ENCODE assay signal across 18 mouse cellular contexts in genomic region chr5:118706009-118706408, GRCm38 (mm10).
DNase-seq lines count a peak whose midpoint lies in the region; ATAC-seq and TF ChIP-seq lines count a peak whose summit lies in the region.
"Had no signal": no experiment of that assay in that cellular context is flagged by ENCODE, and none has a peak within 500 bp of the region (broad histone marks: within the 10 kb centered on the region; RNA-seq: fewer than 3 reads in every experiment).

No protein-coding gene starts in this region.

- 57% methylated on average over 6 of the region's 6 CpGs for WGBS in lung, embryonic 14.5 days
- 72% methylated on average over 6 of the region's 6 CpGs for WGBS in lung, postnatal 0 days
- 17% methylated on average over 6 of the region's 6 CpGs for WGBS in forebrain, embryonic 15.5 days
- 34% methylated on average over 6 of the region's 6 CpGs for WGBS in neural tube, embryonic 15.5 days

- H3K4me2 ChIP-seq in lung, embryonic 14.5 days: no peak overlapping the region
- no peak overlapping the region for H3K4me2 ChIP-seq in lung, postnatal 0 days (replicated peaks; ENCODE audit: low read depth, low read length)
- peak overlapping the region; percentile 13; the same call in 1 of the 2 replicates for H3K4me2 ChIP-seq in forebrain, embryonic 15.5 days (replicated peaks)
- no peak overlapping the region for H3K4me2 ChIP-seq in neural tube, embryonic 15.5 days
- H3K4me2 ChIP-seq: limb, embryonic 12.5 days; stomach, embryonic 15.5 days had no signal

- TF ChIP-seq EP300 in lung, postnatal 0 days (IDR thresholded peaks at IDR 0.05): no peak

- DNase-seq in lung, embryonic 14.5 days: peak; percentile 47
- DNase-seq in lung, postnatal 0 days (ENCODE audit: low spot score): no peak
- DNase-seq in cerebellum, adult 9-10 months: peak; percentile 61
- DNase-seq in frontal cortex, postnatal 25 days (ENCODE audit: low spot score in 2 of 2): no peak
- DNase-seq in liver: no peak
- DNase-seq: adrenal gland, postnatal 25 days; gastrocnemius, postnatal 36 days; kidney, adult 18-20 months; layer of hippocampus, adult 9-11 months; lung, adult 2 months; right cerebral cortex, postnatal 4 days had no signal

- no peaks in the 10 kb centered on the region for H3K9me3 ChIP-seq in lung, embryonic 14.5 days (ENCODE audit: low read depth, low read length)
- H3K9me3 ChIP-seq in lung, postnatal 0 days (ENCODE audit: low read length): no peaks in the 10 kb centered on the region
- no peaks in the 10 kb centered on the region for H3K9me3 ChIP-seq in forebrain, embryonic 15.5 days
- no peaks in the 10 kb centered on the region for H3K9me3 ChIP-seq in neural tube, embryonic 15.5 days (replicated peaks)
- H3K9me3 ChIP-seq: limb, embryonic 12.5 days; megakaryocyte, embryonic 14.5 days; stomach, embryonic 15.5 days had no signal

- H3K9ac ChIP-seq in lung, embryonic 14.5 days: no peak overlapping the region
- no peak overlapping the region for H3K9ac ChIP-seq in lung, postnatal 0 days (replicated peaks; ENCODE audit: low read depth)
- no peak overlapping the region for H3K9ac ChIP-seq in forebrain, embryonic 15.5 days (replicated peaks)
- H3K9ac ChIP-seq in neural tube, embryonic 15.5 days (replicated peaks): no peak overlapping the region
- H3K9ac ChIP-seq: limb, embryonic 12.5 days; stomach, embryonic 15.5 days had no signal

- no peak for TF ChIP-seq CTCF in lung, embryonic 14.5 days (IDR thresholded peaks at IDR 0.05; ENCODE audit: low read depth)
- TF ChIP-seq CTCF in lung, postnatal 0 days (IDR thresholded peaks at IDR 0.05): no peak

- H3K27me3 ChIP-seq in lung, embryonic 14.5 days (ENCODE audit: insufficient read depth, low read length): no peaks in the 10 kb centered on the region
- no peaks in the 10 kb centered on the region for H3K27me3 ChIP-seq in lung, postnatal 0 days (replicated peaks; ENCODE audit: insufficient read depth, low read length)
- H3K27me3 ChIP-seq in forebrain, embryonic 15.5 days: no peaks in the 10 kb centered on the region
- H3K27me3 ChIP-seq in neural tube, embryonic 15.5 days (replicated peaks): no peaks in the 10 kb centered on the region
- H3K27me3 ChIP-seq: CH12.LX; limb, embryonic 12.5 days; megakaryocyte, embryonic 14.5 days; stomach, embryonic 15.5 days had no signal

- ATAC-seq in lung, embryonic 14.5 days (ENCODE audit: insufficient read depth): no peak
- ATAC-seq in lung, postnatal 0 days: no peak
- peak; percentile 42 for ATAC-seq in forebrain, embryonic 15.5 days (replicated peaks)
- ATAC-seq in neural tube, embryonic 15.5 days (ENCODE audit: low FRiP score): no peak

- H3K36me3 ChIP-seq in lung, embryonic 14.5 days (ENCODE audit: insufficient read depth): no peaks in the 10 kb centered on the region
- H3K36me3 ChIP-seq in lung, postnatal 0 days (ENCODE audit: insufficient read depth, low read length): no peaks in the 10 kb centered on the region
- H3K36me3 ChIP-seq in forebrain, embryonic 15.5 days: no peaks in the 10 kb centered on the region
- no peaks in the 10 kb centered on the region for H3K36me3 ChIP-seq in neural tube, embryonic 15.5 days
- H3K36me3 ChIP-seq: limb, embryonic 12.5 days; stomach, embryonic 15.5 days had no signal

- no peak overlapping the region for H3K27ac ChIP-seq in lung, embryonic 14.5 days (ENCODE audit: low read depth)
- no peak overlapping the region for H3K27ac ChIP-seq in lung, postnatal 0 days (ENCODE audit: low read length)
- peak overlapping the region; percentile 88 for H3K27ac ChIP-seq in forebrain, embryonic 15.5 days (replicated peaks)
- peak overlapping the region; percentile 48; the same call in 1 of the 2 replicates for H3K27ac ChIP-seq in neural tube, embryonic 15.5 days (replicated peaks)
- H3K27ac ChIP-seq: limb, embryonic 12.5 days; stomach, embryonic 15.5 days had no signal

- no peak overlapping the region for H3K4me3 ChIP-seq in lung, embryonic 14.5 days (ENCODE audit: low read depth, low read length)
- H3K4me3 ChIP-seq in lung, postnatal 0 days (ENCODE audit: low read depth, low read length): no peak overlapping the region
- no peak overlapping the region for H3K4me3 ChIP-seq in forebrain, embryonic 15.5 days
- no peak overlapping the region for H3K4me3 ChIP-seq in neural tube, embryonic 15.5 days (replicated peaks)
- H3K4me3 ChIP-seq: erythroblast, embryonic 14.5 days; limb, embryonic 12.5 days; megakaryocyte, embryonic 14.5 days; stomach, embryonic 15.5 days had no signal

- H3K4me1 ChIP-seq in lung, embryonic 14.5 days (ENCODE audit: insufficient read depth): peaks cover 13% of the 10 kb centered on the region
- peaks cover 21% of the 10 kb centered on the region for H3K4me1 ChIP-seq in lung, postnatal 0 days (ENCODE audit: insufficient read depth, low read depth, low read length)
- H3K4me1 ChIP-seq in forebrain, embryonic 15.5 days: peaks cover 92% of the 10 kb centered on the region
- peaks cover 86% of the 10 kb centered on the region for H3K4me1 ChIP-seq in neural tube, embryonic 15.5 days

Comparison
In these comparisons a context has a peak if more than half of its experiments do, and no peak if none do; other contexts are left out.
1. DNase-seq: peak in lung, embryonic 14.5 days (single experiment) and cerebellum, adult 9-10 months (single experiment); none in lung, postnatal 0 days (single experiment), frontal cortex, postnatal 25 days (0 of 2) and liver (single experiment).
2. H3K27ac ChIP-seq: peak in forebrain, embryonic 15.5 days (single experiment) and neural tube, embryonic 15.5 days (single experiment); none in lung, embryonic 14.5 days (single experiment) and lung, postnatal 0 days (single experiment).